Mouse (Mus musculus): ENCODE measurements at regions not wholly inside any gene's neighbourhood (a gene's known extent, or its start where the extent isn't known, plus 50 kb on each side); places are given as distances from the start of the nearest gene placed in this dataset.
A peak's percentile ranks its signal among the peaks of the same experiment; 100 is the strongest.

GRCm38 (mm10) chr13:111943392-111944088, 134.7 kb upstream of the Map3k1 start:
- 67% methylated on average over 15 of the region's 15 CpGs for WGBS
- 0 out of 2 replicates have a peak overlapping the region, but pooled peaks have one; percentile 29 for H3K27ac ChIP-seq
- no peak overlapping the region for H3K4me3 ChIP-seq (replicated peaks)
- no peaks in the 10 kb centered on the region for H3K36me3 ChIP-seq
- H3K4me2 ChIP-seq, result no peak overlapping the region
- H3K9ac ChIP-seq (replicated peaks), result no peak overlapping the region
- no peak for ATAC-seq (ENCODE audit: insufficient number of reproducible peaks, insufficient read depth, low FRiP score, low TSS enrichment, low read depth)
- peaks cover 4% of the 10 kb centered on the region; the same call in 1 of the 2 replicates for H3K9me3 ChIP-seq
- 0 out of 2 replicates have a peak, but pooled peaks cover 2% of the 10 kb centered on the region for H3K27me3 ChIP-seq
- H3K4me1 ChIP-seq (replicated peaks), result peaks cover 12% of the 10 kb centered on the region

- no peaks in the 10 kb centered on the region for H3K36me3 ChIP-seq
- peaks cover 12% of the 10 kb centered on the region for H3K4me1 ChIP-seq (replicated peaks)
- peaks cover 4% of the 10 kb centered on the region; the same call in 1 of the 2 replicates for H3K9me3 ChIP-seq
- 20% methylated on average over 5 of the region's 5 CpGs for WGBS
- ATAC-seq (ENCODE audit: insufficient number of reproducible peaks, insufficient read depth, low FRiP score, low TSS enrichment, low read depth), result no peak
- H3K4me3 ChIP-seq (replicated peaks), result no peak overlapping the region
- H3K4me2 ChIP-seq, result no peak overlapping the region
- 0 out of 2 replicates have a peak, but pooled peaks cover 2% of the 10 kb centered on the region for H3K27me3 ChIP-seq
- no peak overlapping the region for H3K9ac ChIP-seq (replicated peaks)
- H3K27ac ChIP-seq, result 0 out of 2 replicates have a peak overlapping the region, but pooled peaks have one; percentile 29
These were observed 135.3 kb upstream of the Map3k1 start for GRCm38 (mm10) chr13:111944089-111944406.

- Histone ChIP-seq H3K4me2 (no peak overlapping the region), H3K4me3 (replicated peaks) (no peak overlapping the region), H3K27ac (no peak overlapping the region), H3K36me3 (no peaks in the 10 kb centered on the region), H3K9me3 (peaks cover 4% of the 10 kb centered on the region; the same call in 1 of the 2 replicates), H3K9ac (replicated peaks) (no peak overlapping the region), H3K27me3 (0 out of 2 replicates have a peak, but pooled peaks cover 2% of the 10 kb centered on the region), H3K4me1 (replicated peaks) (peaks cover 12% of the 10 kb centered on the region)
- no peak for ATAC-seq (ENCODE audit: insufficient number of reproducible peaks, insufficient read depth, low FRiP score, low TSS enrichment, low read depth)
- 84% methylated on average over 4 of the region's 4 CpGs for WGBS
These were observed 137.5 kb upstream of the Map3k1 start for GRCm38 (mm10) chr13:111946271-111946670.

GRCm38 (mm10) chr13:111946811-111947210, 138.0 kb upstream of the Map3k1 start:
- H3K4me2 ChIP-seq, result no peak overlapping the region
- H3K9ac ChIP-seq (replicated peaks), result no peak overlapping the region
- 89% methylated on average over 8 of the region's 8 CpGs for WGBS
- peaks cover 12% of the 10 kb centered on the region for H3K4me1 ChIP-seq (replicated peaks)
- no peak overlapping the region for H3K27ac ChIP-seq
- no peaks in the 10 kb centered on the region for H3K36me3 ChIP-seq
- peaks cover 4% of the 10 kb centered on the region; the same call in 1 of the 2 replicates for H3K9me3 ChIP-seq
- no peak for ATAC-seq (ENCODE audit: insufficient number of reproducible peaks, insufficient read depth, low FRiP score, low TSS enrichment, low read depth)
- H3K4me3 ChIP-seq (replicated peaks), result no peak overlapping the region
- H3K27me3 ChIP-seq, result 0 out of 2 replicates have a peak, but pooled peaks cover 2% of the 10 kb centered on the region

GRCm38 (mm10) chr13:111948395-111948794, 139.6 kb upstream of the Map3k1 start:
- 83% methylated on average over 3 of the region's 3 CpGs for WGBS
- Histone ChIP-seq H3K36me3 (no peaks in the 10 kb centered on the region), H3K4me2 (no peak overlapping the region), H3K4me1 (replicated peaks) (peaks cover 16% of the 10 kb centered on the region), H3K9ac (replicated peaks) (no peak overlapping the region), H3K27me3 (0 out of 2 replicates have a peak, but pooled peaks cover 2% of the 10 kb centered on the region), H3K4me3 (replicated peaks) (no peak overlapping the region), H3K9me3 (no peaks in the 10 kb centered on the region), H3K27ac (no peak overlapping the region)
- ATAC-seq (ENCODE audit: insufficient number of reproducible peaks, insufficient read depth, low FRiP score, low TSS enrichment, low read depth), result no peak

- no peaks in the 10 kb centered on the region for H3K9me3 ChIP-seq
- peaks cover 19% of the 10 kb centered on the region for H3K4me1 ChIP-seq (replicated peaks)
- no peak overlapping the region for H3K27ac ChIP-seq
- no peak overlapping the region for H3K4me3 ChIP-seq (replicated peaks)
- no peaks in the 10 kb centered on the region for H3K36me3 ChIP-seq
- 0 out of 2 replicates have a peak, but pooled peaks cover under 1% of the 10 kb centered on the region for H3K27me3 ChIP-seq
- no peak overlapping the region for H3K9ac ChIP-seq (replicated peaks)
- WGBS, result 90% methylated on average over 1 of the region's 1 CpGs
- ATAC-seq (ENCODE audit: insufficient number of reproducible peaks, insufficient read depth, low FRiP score, low TSS enrichment, low read depth), result no peak
- H3K4me2 ChIP-seq, result no peak overlapping the region
These were observed 141.2 kb upstream of the Map3k1 start for GRCm38 (mm10) chr13:111950042-111950441.

- Histone ChIP-seq H3K27me3 (no peaks in the 10 kb centered on the region), H3K4me2 (peak overlapping the region; percentile 20), H3K9ac (replicated peaks) (0 out of 2 replicates have a peak overlapping the region, but pooled peaks have one; percentile 14), H3K27ac (peak overlapping the region; percentile 47), H3K4me1 (replicated peaks) (peaks cover 20% of the 10 kb centered on the region), H3K36me3 (no peaks in the 10 kb centered on the region), H3K9me3 (no peaks in the 10 kb centered on the region), H3K4me3 (replicated peaks) (no peak overlapping the region)
- 0 out of 2 replicates have a peak, but pooled peaks have one; percentile 59 for ATAC-seq (ENCODE audit: insufficient number of reproducible peaks, insufficient read depth, low FRiP score, low TSS enrichment, low read depth)
- 22% methylated on average over 8 of the region's 8 CpGs for WGBS
These were observed 145.2 kb upstream of the Map3k1 start for GRCm38 (mm10) chr13:111953860-111954519.

GRCm38 (mm10) chr13:111954520-111954884, 145.7 kb upstream of the Map3k1 start:
- H3K4me1 ChIP-seq (replicated peaks), result peaks cover 20% of the 10 kb centered on the region
- H3K36me3 ChIP-seq, result no peaks in the 10 kb centered on the region
- H3K9me3 ChIP-seq, result no peaks in the 10 kb centered on the region
- 15% methylated on average over 6 of the region's 6 CpGs for WGBS
- H3K4me2 ChIP-seq, result peak overlapping the region; percentile 20
- no peak overlapping the region for H3K9ac ChIP-seq (replicated peaks)
- no peak overlapping the region for H3K4me3 ChIP-seq (replicated peaks)
- H3K27me3 ChIP-seq, result no peaks in the 10 kb centered on the region
- H3K27ac ChIP-seq, result peak overlapping the region; percentile 12; the same call in 1 of the 2 replicates
- no peak for ATAC-seq (ENCODE audit: insufficient number of reproducible peaks, insufficient read depth, low FRiP score, low TSS enrichment, low read depth)

- Histone ChIP-seq H3K9me3 (no peaks in the 10 kb centered on the region), H3K4me1 (replicated peaks) (peaks cover 23% of the 10 kb centered on the region), H3K9ac (replicated peaks) (no peak overlapping the region), H3K4me3 (replicated peaks) (no peak overlapping the region), H3K27ac (no peak overlapping the region), H3K27me3 (no peaks in the 10 kb centered on the region), H3K4me2 (no peak overlapping the region), H3K36me3 (no peaks in the 10 kb centered on the region)
- WGBS, result 70% methylated on average over 3 of the region's 3 CpGs
- no peak for ATAC-seq (ENCODE audit: insufficient number of reproducible peaks, insufficient read depth, low FRiP score, low TSS enrichment, low read depth)
These were observed 148.3 kb upstream of the Map3k1 start for GRCm38 (mm10) chr13:111957118-111957517.

GRCm38 (mm10) chr13:111957674-111958273, 149.0 kb upstream of the Map3k1 start:
- Histone ChIP-seq H3K9me3 (no peaks in the 10 kb centered on the region), H3K4me1 (replicated peaks) (peaks cover 24% of the 10 kb centered on the region), H3K4me2 (no peak overlapping the region), H3K36me3 (no peaks in the 10 kb centered on the region), H3K27ac (no peak overlapping the region), H3K9ac (replicated peaks) (no peak overlapping the region), H3K4me3 (replicated peaks) (no peak overlapping the region), H3K27me3 (no peaks in the 10 kb centered on the region)
- ATAC-seq (ENCODE audit: insufficient number of reproducible peaks, insufficient read depth, low FRiP score, low TSS enrichment, low read depth), result no peak
- 91% methylated on average over 11 of the region's 11 CpGs for WGBS

GRCm38 (mm10) chr13:111958421-111958820, 149.6 kb upstream of the Map3k1 start:
- Histone ChIP-seq H3K9ac (replicated peaks) (no peak overlapping the region), H3K4me2 (no peak overlapping the region), H3K4me3 (replicated peaks) (no peak overlapping the region), H3K27ac (no peak overlapping the region), H3K36me3 (no peaks in the 10 kb centered on the region), H3K9me3 (no peaks in the 10 kb centered on the region), H3K4me1 (replicated peaks) (peaks cover 20% of the 10 kb centered on the region), H3K27me3 (no peaks in the 10 kb centered on the region)
- no peak for ATAC-seq (ENCODE audit: insufficient number of reproducible peaks, insufficient read depth, low FRiP score, low TSS enrichment, low read depth)
- 86% methylated on average over 1 of the region's 1 CpGs for WGBS
